28 mouse cellular contexts compared by ENCODE assay signal in genomic region chr19:35595384-35595783, GRCm38 (mm10).
DNase-seq lines count a peak whose midpoint lies in the region; ATAC-seq and TF ChIP-seq lines count a peak whose summit lies in the region.
"Had no signal": no experiment of that assay in that cellular context is flagged by ENCODE, and none has a peak within 500 bp of the region (broad histone marks: within the 10 kb centered on the region; RNA-seq: fewer than 3 reads in every experiment).

No protein-coding gene starts in this region.

- H3K4me1 ChIP-seq in hindbrain, postnatal 0 days (ENCODE audit: insufficient read depth, low read length), result no peaks in the 10 kb centered on the region
- H3K4me1 ChIP-seq in hindbrain, embryonic 16.5 days (ENCODE audit: control insufficient read depth, insufficient read depth, low read depth, low read length), result no peaks in the 10 kb centered on the region
- H3K4me1 ChIP-seq: embryonic facial prominence, embryonic 12.5 days; embryonic facial prominence, embryonic 15.5 days; heart, embryonic 10.5 days; heart, embryonic 13.5 days had no signal

- no peaks in the 10 kb centered on the region for H3K36me3 ChIP-seq in hindbrain, postnatal 0 days (ENCODE audit: insufficient read depth, low read length)
- no peaks in the 10 kb centered on the region for H3K36me3 ChIP-seq in hindbrain, embryonic 16.5 days (ENCODE audit: control insufficient read depth, insufficient read depth, low read length)
- H3K36me3 ChIP-seq: embryonic facial prominence, embryonic 12.5 days; embryonic facial prominence, embryonic 15.5 days; G1E; heart, embryonic 10.5 days; heart, embryonic 13.5 days had no signal

- ATAC-seq in hindbrain, postnatal 0 days, result no peak
- ATAC-seq in hindbrain, embryonic 16.5 days, result no peak
- ATAC-seq: forebrain, embryonic 14.5 days; forebrain, postnatal 0 days; intestine, embryonic 16.5 days; Patski had no signal

- TF ChIP-seq CTCF in hindbrain, postnatal 0 days (IDR thresholded peaks at IDR 0.05; ENCODE audit: low read depth), result no peak
- TF ChIP-seq CTCF in layer of hippocampus, adult 2 months (conservative IDR thresholded peaks at IDR 0.05), result no peak

- no peak overlapping the region for H3K4me2 ChIP-seq in hindbrain, postnatal 0 days (ENCODE audit: low read depth, low read length)
- no peak overlapping the region for H3K4me2 ChIP-seq in hindbrain, embryonic 16.5 days (ENCODE audit: low read length)
- H3K4me2 ChIP-seq: embryonic facial prominence, embryonic 12.5 days; embryonic facial prominence, embryonic 15.5 days; heart, embryonic 13.5 days; hindbrain, embryonic 14.5 days had no signal

- H3K9ac ChIP-seq in hindbrain, postnatal 0 days (replicated peaks; ENCODE audit: low read length), result no peak overlapping the region
- H3K9ac ChIP-seq in hindbrain, embryonic 16.5 days (ENCODE audit: low read depth, low read length), result no peak overlapping the region
- H3K9ac ChIP-seq: embryonic facial prominence, embryonic 12.5 days; embryonic facial prominence, embryonic 15.5 days; forebrain, postnatal 0 days; heart, embryonic 13.5 days; hindbrain, embryonic 14.5 days had no signal

- H3K9me3 ChIP-seq in hindbrain, postnatal 0 days (ENCODE audit: low read length), result no peaks in the 10 kb centered on the region
- no peaks in the 10 kb centered on the region for H3K9me3 ChIP-seq in hindbrain, embryonic 16.5 days (ENCODE audit: control insufficient read depth, low read length)
- H3K9me3 ChIP-seq: embryonic facial prominence, embryonic 12.5 days; embryonic facial prominence, embryonic 15.5 days; G1E; heart, embryonic 10.5 days; heart, embryonic 13.5 days had no signal

- H3K27ac ChIP-seq in hindbrain, postnatal 0 days, result no peak overlapping the region
- no peak overlapping the region for H3K27ac ChIP-seq in hindbrain, embryonic 16.5 days (ENCODE audit: low read depth, low read length)
- H3K27ac ChIP-seq in layer of hippocampus, adult 2 months, result no peak overlapping the region
- H3K27ac ChIP-seq: embryonic facial prominence, embryonic 12.5 days; embryonic facial prominence, embryonic 15.5 days; gastrocnemius, adult 2 months; heart, embryonic 10.5 days; heart, embryonic 13.5 days; hindbrain, embryonic 14.5 days had no signal

- DNase-seq in cerebellum, adult 18-20 months, result peak; percentile 2 to 6
- DNase-seq in cerebellum, adult 8-10 months, result no peak
- DNase-seq in hindbrain, postnatal 0 days (ENCODE audit: low spot score), result peak; percentile 8
- DNase-seq in cerebellum, adult 9-11 months, result peak; percentile 8
- DNase-seq in cerebellum, postnatal 25 days, result peak; percentile 66 to 76
- DNase-seq in layer of hippocampus, adult 2 months (ENCODE audit: low spot score in 2 of 2), result no peak
- no peak for DNase-seq in layer of hippocampus, postnatal 36 days
- DNase-seq: adrenal gland, postnatal 14 days; B cell, adult 2 months; forebrain, postnatal 0 days; gastrocnemius, adult 2 months; gastrocnemius, postnatal 14 days; heart, adult 18-20 months; heart, postnatal 14 days; heart, postnatal 4 days; kidney, adult 18-20 months; kidney, adult 9 months had no signal

- no peak overlapping the region for H3K4me3 ChIP-seq in hindbrain, postnatal 0 days (ENCODE audit: low read length)
- no peak overlapping the region for H3K4me3 ChIP-seq in hindbrain, embryonic 16.5 days (ENCODE audit: low read length)
- H3K4me3 ChIP-seq in layer of hippocampus, adult 2 months, result no peak overlapping the region
- H3K4me3 ChIP-seq: embryonic facial prominence, embryonic 12.5 days; embryonic facial prominence, embryonic 15.5 days; gastrocnemius, adult 2 months; heart, embryonic 10.5 days; heart, embryonic 13.5 days had no signal

- H3K27me3 ChIP-seq in hindbrain, postnatal 0 days (ENCODE audit: insufficient read depth, low read length), result no peaks in the 10 kb centered on the region
- no peaks in the 10 kb centered on the region for H3K27me3 ChIP-seq in hindbrain, embryonic 16.5 days (replicated peaks; ENCODE audit: control insufficient read depth, insufficient read depth, low read length)
- H3K27me3 ChIP-seq: CH12.LX; embryonic facial prominence, embryonic 12.5 days; embryonic facial prominence, embryonic 15.5 days; heart, embryonic 13.5 days; Patski had no signal

Comparison
In these comparisons a context has a peak if more than half of its experiments do, and no peak if none do; other contexts are left out.
1. DNase-seq: peak in cerebellum, adult 18-20 months (2 of 2), hindbrain, postnatal 0 days (single experiment), cerebellum, adult 9-11 months (single experiment) and cerebellum, postnatal 25 days (2 of 2); none in cerebellum, adult 8-10 months (single experiment), layer of hippocampus, adult 2 months (0 of 2) and layer of hippocampus, postnatal 36 days (0 of 2).